Mouse (Mus musculus) kidney, embryonic 16.5 days (tissue): ENCODE measurements around the gene C1qtnf3. TPM values are rescaled to one million over a fixed set of nuclear protein-coding genes. Genes with fewer than 3 reads are reported as not detected.

Experiments
- ATAC-seq: fragments of 200-750 bp; cut with Nextera tagmentation; 2 replicates; pipeline ENCODE4 v1.8.0; 2017; ENCODE audit warnings: moderate TSS enrichment; ENCODE audit not compliant: low FRiP score, low TSS enrichment
- H3K27ac ChIP-seq: fragments of 300-500 bp; sonication (generic); 2 replicates; pipeline ENCODE4 v1.5.1; 2014; ENCODE audit warnings: low read length
- H3K27me3 ChIP-seq: fragments of 300-500 bp; sonication (generic); 2 replicates; pipeline ENCODE4 v1.6.1; 2014; ENCODE audit warnings: low read length, control low read depth, mixed read lengths; ENCODE audit not compliant: insufficient read depth
- H3K36me3 ChIP-seq: fragments of 300-500 bp; sonication (generic); 2 replicates; pipeline ENCODE4 v1.6.1; 2014; ENCODE audit warnings: low read length, control low read depth, mixed read lengths; ENCODE audit not compliant: insufficient read depth
- H3K4me1 ChIP-seq: fragments of 300-500 bp; sonication (generic); 2 replicates; pipeline ENCODE4 v1.6.1; 2014; ENCODE audit warnings: low read length, control low read depth, mixed read lengths; ENCODE audit not compliant: insufficient read depth
- H3K4me2 ChIP-seq: fragments of 300-500 bp; sonication (generic); replicated peaks from 2 replicates; pipeline ENCODE4 v1.6.1; 2014; ENCODE audit warnings: low read depth, low read length
- H3K4me3 ChIP-seq: fragments of 300-500 bp; sonication (generic); 2 replicates; pipeline ENCODE4 v1.5.1; 2014; ENCODE audit warnings: mild to moderate bottlenecking, low read length
- H3K9ac ChIP-seq: fragments of 300-500 bp; sonication (generic); replicated peaks from 2 replicates; pipeline ENCODE4 v1.6.1; 2014; ENCODE audit warnings: low read length
- H3K9me3 ChIP-seq: fragments of 300-500 bp; sonication (generic); 2 replicates; pipeline ENCODE4 v1.6.1; 2016; ENCODE audit warnings: low read length, control low read depth
- WGBS: fragments of 180-500 bp; shearing (Covaris S2); extraction: QIAGEN DNeasy Blood & Tissue Kit; methylation state at CpG from one replicate; pipeline ENCODE4 v1.1.7; 2014; 5-methylcytosine and 5-hydroxymethylcytosine counted together
- polyA plus RNA-seq: library from polyadenylated mRNA; unstranded; fragments of >200 nt; fragmentation: Nextera tagmentation; extraction: Ambion mirVana; gene quantifications from 2 replicates; pipeline ENCODE4 v1.2.1, GENCODE M21; 2015

C1qtnf3 gene
- polyA plus RNA-seq, 1 experiment from 2014 or later: 15.1 TPM

DNA sequence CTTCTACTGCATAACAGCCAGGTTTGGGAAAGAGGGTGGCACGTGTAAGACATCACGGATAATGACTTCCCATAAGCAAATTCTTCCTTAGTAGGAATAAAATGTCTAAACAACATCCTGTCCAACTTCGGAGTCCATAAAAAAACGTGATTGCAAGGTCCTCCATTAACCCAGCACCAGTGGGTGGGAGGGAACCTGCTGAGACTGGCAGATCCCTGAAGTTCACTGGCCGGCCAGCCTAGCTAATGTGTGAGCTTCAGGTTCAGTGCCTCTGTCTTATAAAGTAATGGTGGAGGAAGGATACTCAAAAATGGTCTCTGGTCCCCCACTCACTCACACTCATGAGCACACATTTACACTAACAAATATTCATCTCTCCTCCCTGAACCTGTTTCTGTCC lies 3.0 kb downstream of the C1qtnf3 start:
- Histone ChIP-seq H3K9ac (no peak overlapping the region), H3K4me1 (peaks cover 20% of the 10 kb centered on the region), H3K4me2 (no peak overlapping the region), H3K27me3 (no peaks in the 10 kb centered on the region), H3K27ac (peak overlapping the region; percentile 70; the same call in 1 of the 2 replicates), H3K36me3 (no peaks in the 10 kb centered on the region), H3K4me3 (no peak overlapping the region), H3K9me3 (no peaks in the 10 kb centered on the region)
- no peak for ATAC-seq
- 55% methylated on average over 5 of the region's 5 CpGs for WGBS

DNA sequence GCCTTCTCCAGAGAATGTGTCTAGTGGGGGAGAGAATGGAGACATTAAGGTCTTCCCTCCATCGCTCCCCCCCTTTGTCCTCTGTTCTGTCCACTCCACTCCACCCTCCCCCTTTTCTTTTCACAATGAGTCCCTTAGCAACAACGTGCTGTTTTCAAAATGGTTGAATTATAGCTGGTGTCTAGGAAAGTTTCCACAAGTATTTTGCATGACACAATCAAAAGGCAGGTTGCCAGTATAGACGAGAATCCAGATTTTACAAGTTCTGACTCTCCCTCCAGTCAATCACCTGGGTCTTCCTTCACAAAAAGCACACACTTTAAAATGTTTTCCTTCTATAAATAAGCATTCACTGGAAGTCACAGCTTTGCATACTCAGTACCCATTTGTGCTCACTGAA lies 4.6 kb downstream of the C1qtnf3 start:
- Histone ChIP-seq H3K27me3 (no peaks in the 10 kb centered on the region), H3K4me3 (no peak overlapping the region), H3K4me2 (no peak overlapping the region), H3K27ac (no peak overlapping the region), H3K9ac (no peak overlapping the region), H3K36me3 (no peaks in the 10 kb centered on the region), H3K4me1 (peaks cover 20% of the 10 kb centered on the region), H3K9me3 (no peaks in the 10 kb centered on the region)
- no peak for ATAC-seq
- WGBS: 54% methylated on average over 3 of the region's 3 CpGs

- no peaks in the 10 kb centered on the region for H3K9me3 ChIP-seq
- no peak overlapping the region for H3K27ac ChIP-seq
- WGBS: 79% methylated on average over 15 of the region's 15 CpGs
- no peak overlapping the region for H3K9ac ChIP-seq
- H3K36me3 ChIP-seq: no peaks in the 10 kb centered on the region
- H3K4me1 ChIP-seq: peaks cover 3% of the 10 kb centered on the region; the same call in 1 of the 2 replicates
- no peak for ATAC-seq
- H3K4me3 ChIP-seq: no peak overlapping the region
- no peak overlapping the region for H3K4me2 ChIP-seq
- no peaks in the 10 kb centered on the region for H3K27me3 ChIP-seq
Measured at GRCm38 (mm10) chr15:10959277-10960026, 7.3 kb downstream of the C1qtnf3 start.

GRCm38 (mm10) chr15:10960267-10960666 lies 8.1 kb downstream of the C1qtnf3 start:
- no peak for ATAC-seq
- no peaks in the 10 kb centered on the region; the same call in 1 of the 2 replicates for H3K4me1 ChIP-seq
- H3K4me2 ChIP-seq: no peak overlapping the region
- no peaks in the 10 kb centered on the region for H3K9me3 ChIP-seq
- no peak overlapping the region for H3K27ac ChIP-seq
- H3K4me3 ChIP-seq: no peak overlapping the region
- no peaks in the 10 kb centered on the region for H3K27me3 ChIP-seq
- no peak overlapping the region for H3K9ac ChIP-seq
- no peaks in the 10 kb centered on the region for H3K36me3 ChIP-seq
- 87% methylated on average over 5 of the region's 5 CpGs for WGBS

GRCm38 (mm10) chr15:10962601-10963000 lies 10.5 kb downstream of the C1qtnf3 start:
- H3K36me3 ChIP-seq: no peaks in the 10 kb centered on the region
- no peak overlapping the region for H3K4me3 ChIP-seq
- H3K27ac ChIP-seq: no peak overlapping the region
- H3K9me3 ChIP-seq: no peaks in the 10 kb centered on the region
- no peaks in the 10 kb centered on the region for H3K27me3 ChIP-seq
- no peak for ATAC-seq
- no peaks in the 10 kb centered on the region for H3K4me1 ChIP-seq
- H3K4me2 ChIP-seq: no peak overlapping the region
- WGBS: 90% methylated on average over 2 of the region's 2 CpGs
- no peak overlapping the region for H3K9ac ChIP-seq

- Histone ChIP-seq H3K4me1 (no peaks in the 10 kb centered on the region), H3K27ac (no peak overlapping the region), H3K27me3 (no peaks in the 10 kb centered on the region), H3K4me3 (no peak overlapping the region), H3K36me3 (no peaks in the 10 kb centered on the region), H3K9me3 (no peaks in the 10 kb centered on the region), H3K4me2 (no peak overlapping the region), H3K9ac (no peak overlapping the region)
- ATAC-seq: no peak
- 76% methylated on average over 3 of the region's 3 CpGs for WGBS
Measured at GRCm38 (mm10) chr15:10969439-10969838, 17.3 kb downstream of the C1qtnf3 start.

DNA sequence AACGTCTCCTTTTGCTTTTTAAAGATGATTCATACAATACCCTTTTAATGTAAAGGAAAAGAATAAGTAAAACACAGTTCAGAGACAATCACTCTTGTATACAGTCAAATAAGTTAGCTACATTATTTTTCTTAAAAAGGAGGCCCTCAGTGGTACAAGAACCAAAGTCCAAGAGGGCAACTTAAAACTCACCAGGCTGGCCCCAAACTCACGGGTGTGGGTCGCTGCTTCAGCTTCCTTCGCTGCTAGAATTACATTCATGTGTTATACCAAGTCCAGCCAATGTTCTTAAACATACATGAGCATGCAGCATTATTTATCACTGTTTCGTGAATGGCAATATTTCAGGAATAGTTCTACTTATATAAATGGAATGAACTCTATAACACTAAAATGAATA lies 18.6 kb downstream of the C1qtnf3 start:
- Histone ChIP-seq H3K9ac (no peak overlapping the region), H3K4me3 (no peak overlapping the region), H3K4me1 (no peaks in the 10 kb centered on the region), H3K4me2 (no peak overlapping the region), H3K9me3 (no peaks in the 10 kb centered on the region), H3K36me3 (no peaks in the 10 kb centered on the region), H3K27me3 (no peaks in the 10 kb centered on the region), H3K27ac (no peak overlapping the region)
- WGBS: 79% methylated on average over 5 of the region's 5 CpGs
- ATAC-seq: no peak

DNA sequence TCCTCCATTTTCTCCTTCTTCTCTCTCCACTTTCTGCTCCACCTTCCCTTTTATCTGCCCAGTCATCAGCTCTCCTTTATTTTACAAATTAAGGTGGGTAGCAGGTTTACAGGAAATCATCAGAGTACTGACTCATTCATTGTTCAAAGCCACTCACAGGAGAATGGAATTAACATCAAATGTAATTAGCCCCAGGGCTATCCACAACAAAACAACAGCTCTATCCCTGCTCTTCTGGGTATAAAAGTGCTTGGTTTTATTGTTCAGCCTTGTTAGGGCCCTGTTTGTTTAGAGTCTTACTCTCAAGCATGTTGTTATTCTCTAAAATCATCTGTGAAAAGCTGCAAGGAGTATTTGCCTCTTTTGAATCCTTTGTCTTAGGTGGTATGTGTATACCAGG lies 25.0 kb downstream of the C1qtnf3 start:
- no peak for ATAC-seq
- H3K27me3 ChIP-seq: no peaks in the 10 kb centered on the region
- no peak overlapping the region for H3K4me2 ChIP-seq
- no peaks in the 10 kb centered on the region for H3K36me3 ChIP-seq
- no peak overlapping the region for H3K27ac ChIP-seq
- no peaks in the 10 kb centered on the region for H3K9me3 ChIP-seq
- H3K4me1 ChIP-seq: peaks cover under 1% of the 10 kb centered on the region; the same call in 1 of the 2 replicates
- H3K4me3 ChIP-seq: no peak overlapping the region
- H3K9ac ChIP-seq: no peak overlapping the region

- Histone ChIP-seq H3K36me3 (0 out of 2 replicates have a peak, but pooled peaks cover 4% of the 10 kb centered on the region), H3K27me3 (no peaks in the 10 kb centered on the region), H3K9ac (peak overlapping the region; percentile 81; the same call in 1 of the 2 replicates), H3K9me3 (no peaks in the 10 kb centered on the region), H3K4me1 (peaks cover 9% of the 10 kb centered on the region; the same call in 1 of the 2 replicates), H3K4me2 (peak overlapping the region; percentile 66), H3K4me3 (peak overlapping the region; percentile 68), H3K27ac (no peak overlapping the region)
- no peak for ATAC-seq
- 56% methylated on average over 2 of the region's 2 CpGs for WGBS
Measured at GRCm38 (mm10) chr15:10980712-10981111, 28.6 kb downstream of the C1qtnf3 start.

DNA sequence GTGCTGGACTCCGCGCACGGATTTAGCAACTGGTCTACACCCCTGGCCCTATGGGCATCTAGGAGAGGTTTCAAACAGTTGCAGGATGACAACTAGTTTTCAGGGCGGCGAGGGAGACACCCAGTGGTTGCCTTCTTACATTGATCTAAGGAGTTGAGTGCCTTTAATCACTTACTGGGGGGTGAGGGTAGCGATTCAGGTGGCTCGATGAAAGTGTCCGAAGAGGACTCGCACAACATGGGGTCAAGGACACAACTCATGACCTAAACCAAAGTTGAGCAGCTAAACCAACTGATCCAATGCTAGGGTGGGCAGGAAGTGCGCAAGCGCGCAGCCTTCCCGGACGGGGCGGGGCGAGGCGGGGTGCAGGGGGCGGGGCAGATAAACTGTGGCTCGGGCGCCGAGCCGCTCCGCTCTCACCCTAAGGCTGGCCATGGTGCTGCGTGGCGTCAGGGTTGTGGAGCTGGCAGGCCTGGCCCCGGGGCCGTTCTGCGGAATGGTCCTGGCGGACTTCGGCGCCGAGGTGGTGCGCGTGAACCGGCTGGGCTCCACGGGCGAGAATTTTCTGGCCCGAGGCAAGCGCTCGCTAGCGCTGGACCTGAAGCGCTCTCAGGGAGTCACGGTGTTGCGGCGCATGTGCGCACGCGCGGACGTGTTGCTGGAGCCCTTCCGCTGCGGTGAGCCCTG lies 29.4 kb downstream of the C1qtnf3 start, which contains the start of gene Amacr:
Gene Amacr, plus strand, starts transcription at position 380 of the 687 bp plus-strand sequence.
- peak within 1 kb of the TSS; percentile 66 for H3K4me2 ChIP-seq
- no peaks in the 10 kb centered on the region for H3K9me3 ChIP-seq
- peaks cover 9% of the 10 kb centered on the region; the same call in 1 of the 2 replicates for H3K4me1 ChIP-seq
- H3K9ac ChIP-seq: peak within 1 kb of the TSS; percentile 81
- H3K27ac ChIP-seq: peak within 1 kb of the TSS; percentile 87
- 0% methylated on average over 52 of the region's 52 CpGs for WGBS
- H3K27me3 ChIP-seq: no peaks in the 10 kb centered on the region
- peak; percentile 99 for ATAC-seq
- H3K36me3 ChIP-seq: 0 out of 2 replicates have a peak, but pooled peaks cover 4% of the 10 kb centered on the region
- H3K4me3 ChIP-seq: peak within 1 kb of the TSS; percentile 68
